Mouse (Mus musculus) embryonic facial prominence, embryonic 11.5 days (tissue): ENCODE results near the gene Smok3b. TPM values are rescaled to one million over a fixed set of nuclear protein-coding genes. Genes with fewer than 3 reads are reported as not detected.

Source experiments
- ATAC-seq: fragments of 200-750 bp; cut with Nextera tagmentation; replicated peaks from 2 replicates; pipeline ENCODE4 v1.8.0; 2017; ENCODE audit warnings: low read depth; ENCODE audit not compliant: insufficient number of reproducible peaks, low FRiP score, low TSS enrichment
- DNase-seq: peaks from one replicate; pipeline ENCODE4 v3.0.0-alpha.2; 2015; ENCODE audit warnings: low spot score
- H3K27ac ChIP-seq: fragments of 300-500 bp; sonication (generic); replicated peaks from 2 replicates; pipeline ENCODE4 v1.5.1; 2014; ENCODE audit warnings: mild to moderate bottlenecking, low read depth, low read length, control low read depth
- H3K27me3 ChIP-seq: fragments of 300-500 bp; sonication (generic); 2 replicates; pipeline ENCODE4 v1.6.1; 2014; ENCODE audit warnings: mild to moderate bottlenecking, low read length, moderate library complexity, mixed read lengths; ENCODE audit not compliant: control insufficient read depth, insufficient read depth
- H3K36me3 ChIP-seq: fragments of 300-500 bp; sonication (generic); replicated peaks from 2 replicates; pipeline ENCODE4 v1.6.1; 2014; ENCODE audit warnings: low read depth, mild to moderate bottlenecking, low read length, moderate library complexity, mixed read lengths; ENCODE audit not compliant: control insufficient read depth, insufficient read depth
- H3K4me1 ChIP-seq: fragments of 300-500 bp; sonication (generic); 2 replicates; pipeline ENCODE4 v1.6.1; 2014; ENCODE audit warnings: low read length, mixed read lengths; ENCODE audit not compliant: control insufficient read depth, insufficient read depth
- H3K4me2 ChIP-seq: fragments of 300-500 bp; sonication (generic); 2 replicates; pipeline ENCODE4 v1.6.1; 2014; ENCODE audit warnings: low read depth, mild to moderate bottlenecking, control low read depth, low read length, moderate library complexity
- H3K4me3 ChIP-seq: fragments of 300-500 bp; sonication (generic); 2 replicates; pipeline ENCODE4 v1.5.1; 2014; ENCODE audit warnings: low read depth, low read length, control low read depth
- H3K9ac ChIP-seq: fragments of 300-500 bp; sonication (generic); replicated peaks from 2 replicates; pipeline ENCODE4 v1.6.1; 2014; ENCODE audit warnings: mild to moderate bottlenecking, control low read depth, low read length
- H3K9me3 ChIP-seq: fragments of 300-500 bp; sonication (generic); replicated peaks from 2 replicates; pipeline ENCODE4 v1.6.1; 2016; ENCODE audit warnings: mild to moderate bottlenecking, low read length, inconsistent platforms, mixed read lengths; ENCODE audit not compliant: control insufficient read depth
- WGBS: fragments of 180-500 bp; shearing (Covaris S2); extraction: QIAGEN DNeasy Blood & Tissue Kit; methylation state at CpG from one replicate; pipeline ENCODE4 v1.1.7; 2014; 5-methylcytosine and 5-hydroxymethylcytosine counted together
- polyA plus RNA-seq: library from polyadenylated mRNA; unstranded; fragments of >200 nt; fragmentation: Nextera tagmentation; extraction: Ambion mirVana; gene quantifications from 2 replicates; pipeline ENCODE4 v1.2.1, GENCODE M21; 2014

Smok3b gene
- polyA plus RNA-seq, 1 experiment from 2014 or later = not detected

GRCm38 (mm10) chr5:138085421-138085911 lies 64.2 kb downstream of the Smok3b start:
- Histone ChIP-seq H3K27me3 (no peaks in the 10 kb centered on the region), H3K9ac (peak overlapping the region; percentile 99), H3K27ac (peak overlapping the region; percentile 48), H3K4me2 (peak overlapping the region; percentile 64), H3K4me3 (peak overlapping the region; percentile 94), H3K9me3 (no peaks in the 10 kb centered on the region), H3K36me3 (no peaks in the 10 kb centered on the region), H3K4me1 (no peaks in the 10 kb centered on the region)
- DNase-seq (no peak), ATAC-seq (no peak)
- WGBS = under 1% methylated on average over 18 of the region's 18 CpGs

- no peaks in the 10 kb centered on the region for H3K9me3 ChIP-seq
- H3K9ac ChIP-seq = no peak overlapping the region
- WGBS = 86% methylated on average over 3 of the region's 3 CpGs
- no peak overlapping the region for H3K27ac ChIP-seq
- no peak overlapping the region for H3K4me3 ChIP-seq
- ATAC-seq (no peak), DNase-seq (no peak)
- no peaks in the 10 kb centered on the region for H3K4me1 ChIP-seq
- H3K36me3 ChIP-seq = no peaks in the 10 kb centered on the region
- H3K4me2 ChIP-seq = no peak overlapping the region
- H3K27me3 ChIP-seq = no peaks in the 10 kb centered on the region
These were observed 65.6 kb downstream of the Smok3b start for GRCm38 (mm10) chr5:138086842-138087241.

GRCm38 (mm10) chr5:138088366-138088765 lies 67.1 kb downstream of the Smok3b start:
- H3K36me3 ChIP-seq = no peaks in the 10 kb centered on the region
- no peaks in the 10 kb centered on the region for H3K4me1 ChIP-seq
- H3K9me3 ChIP-seq = no peaks in the 10 kb centered on the region
- WGBS = 84% methylated on average over 3 of the region's 3 CpGs
- no peak overlapping the region for H3K4me2 ChIP-seq
- no peak overlapping the region for H3K9ac ChIP-seq
- no peak for DNase-seq
- no peak for ATAC-seq
- H3K27ac ChIP-seq = no peak overlapping the region
- no peak overlapping the region for H3K4me3 ChIP-seq
- H3K27me3 ChIP-seq = no peaks in the 10 kb centered on the region

GRCm38 (mm10) chr5:138089108-138089551 lies 67.9 kb downstream of the Smok3b start:
- no peaks in the 10 kb centered on the region for H3K36me3 ChIP-seq
- H3K9me3 ChIP-seq = no peaks in the 10 kb centered on the region
- H3K4me1 ChIP-seq = no peaks in the 10 kb centered on the region
- ATAC-seq = no peak
- no peak overlapping the region for H3K9ac ChIP-seq
- no peaks in the 10 kb centered on the region for H3K27me3 ChIP-seq
- no peak overlapping the region for H3K4me2 ChIP-seq
- no peak overlapping the region for H3K4me3 ChIP-seq
- H3K27ac ChIP-seq = no peak overlapping the region
- no peak for DNase-seq
- 92% methylated on average over 6 of the region's 6 CpGs for WGBS

GRCm38 (mm10) chr5:138090271-138090670 lies 69.0 kb downstream of the Smok3b start:
- DNase-seq (no peak), ATAC-seq (no peak)
- Histone ChIP-seq H3K4me1 (no peaks in the 10 kb centered on the region), H3K36me3 (peaks cover 3% of the 10 kb centered on the region; the same call in 1 of the 2 replicates), H3K9ac (no peak overlapping the region), H3K4me3 (no peak overlapping the region), H3K27me3 (no peaks in the 10 kb centered on the region), H3K4me2 (no peak overlapping the region), H3K27ac (no peak overlapping the region), H3K9me3 (no peaks in the 10 kb centered on the region)
- WGBS = 84% methylated on average over 3 of the region's 3 CpGs

GRCm38 (mm10) chr5:138090737-138091136 lies 69.5 kb downstream of the Smok3b start:
- H3K4me2 ChIP-seq = no peak overlapping the region
- WGBS = 89% methylated on average over 5 of the region's 5 CpGs
- H3K4me3 ChIP-seq = no peak overlapping the region
- peaks cover 3% of the 10 kb centered on the region; the same call in 1 of the 2 replicates for H3K36me3 ChIP-seq
- DNase-seq = no peak
- no peak overlapping the region for H3K27ac ChIP-seq
- no peaks in the 10 kb centered on the region for H3K9me3 ChIP-seq
- H3K4me1 ChIP-seq = no peaks in the 10 kb centered on the region
- H3K27me3 ChIP-seq = no peaks in the 10 kb centered on the region
- H3K9ac ChIP-seq = no peak overlapping the region
- no peak for ATAC-seq

- Histone ChIP-seq H3K4me3 (no peak overlapping the region), H3K27ac (no peak overlapping the region), H3K4me1 (no peaks in the 10 kb centered on the region), H3K4me2 (no peak overlapping the region), H3K9ac (no peak overlapping the region), H3K27me3 (no peaks in the 10 kb centered on the region), H3K9me3 (no peaks in the 10 kb centered on the region), H3K36me3 (peaks cover 9% of the 10 kb centered on the region)
- no peak for DNase-seq
- ATAC-seq = no peak
- 98% methylated on average over 4 of the region's 4 CpGs for WGBS
These were observed 71.5 kb downstream of the Smok3b start for GRCm38 (mm10) chr5:138092771-138093170.

- WGBS = 94% methylated on average over 6 of the region's 6 CpGs
- Histone ChIP-seq H3K27me3 (no peaks in the 10 kb centered on the region), H3K27ac (no peak overlapping the region), H3K36me3 (peaks cover 18% of the 10 kb centered on the region), H3K9me3 (no peaks in the 10 kb centered on the region), H3K9ac (no peak overlapping the region), H3K4me2 (no peak overlapping the region), H3K4me1 (no peaks in the 10 kb centered on the region), H3K4me3 (no peak overlapping the region)
- DNase-seq (no peak), ATAC-seq (no peak)
These were observed 73.2 kb downstream of the Smok3b start for GRCm38 (mm10) chr5:138094474-138094873.
